Mouse (Mus musculus) neural tube, embryonic 13.5 days (tissue): Measurements from ENCODE around the gene Runx2. TPM values are rescaled to one million over a fixed set of nuclear protein-coding genes. Genes with fewer than 3 reads are reported as not detected.

Experiments
- ATAC-seq: fragments of 200-750 bp; cut with Nextera tagmentation; 2 replicates; pipeline ENCODE4 v1.8.0; 2017; ENCODE audit warnings: low read depth, mild to moderate bottlenecking, moderate TSS enrichment, moderate library complexity
- H3K27ac ChIP-seq: fragments of 300-500 bp; sonication (generic); replicated peaks from 2 replicates; pipeline ENCODE4 v1.5.1; 2015; ENCODE audit warnings: moderate library complexity, mild to moderate bottlenecking, inconsistent platforms
- H3K27me3 ChIP-seq: fragments of 300-500 bp; sonication (generic); 2 replicates; pipeline ENCODE4 v1.6.1; 2015; ENCODE audit warnings: mild to moderate bottlenecking, inconsistent platforms
- H3K36me3 ChIP-seq: fragments of 300-500 bp; sonication (generic); 2 replicates; pipeline ENCODE4 v1.6.1; 2015; ENCODE audit warnings: mild to moderate bottlenecking, inconsistent platforms
- H3K4me1 ChIP-seq: fragments of 300-500 bp; sonication (generic); replicated peaks from 2 replicates; pipeline ENCODE4 v1.6.1; 2015; ENCODE audit warnings: inconsistent platforms
- H3K4me2 ChIP-seq: fragments of 300-500 bp; sonication (generic); 2 replicates; pipeline ENCODE4 v1.6.1; 2015; ENCODE audit warnings: inconsistent platforms, mild to moderate bottlenecking, moderate library complexity
- H3K4me3 ChIP-seq: fragments of 300-500 bp; sonication (generic); 2 replicates; pipeline ENCODE4 v1.5.1; 2015; ENCODE audit warnings: mild to moderate bottlenecking, inconsistent platforms
- H3K9ac ChIP-seq: fragments of 300-500 bp; sonication (generic); 2 replicates; pipeline ENCODE4 v1.6.1; 2015; ENCODE audit warnings: moderate library complexity, mild to moderate bottlenecking, inconsistent platforms
- H3K9me3 ChIP-seq: fragments of 300-500 bp; sonication (generic); 2 replicates; pipeline ENCODE4 v1.6.1; 2016; ENCODE audit warnings: inconsistent platforms
- WGBS: fragments of 180-500 bp; shearing (Covaris S2); methylation state at CpG from one replicate; pipeline ENCODE4 v1.1.7; 2015; 5-methylcytosine and 5-hydroxymethylcytosine counted together
- polyA plus RNA-seq: library from polyadenylated mRNA; unstranded; fragments of >200 nt; fragmentation: Nextera tagmentation; extraction: Ambion mirVana; gene quantifications from 2 replicates; pipeline ENCODE4 v1.2.1, GENCODE M21; 2015

The Runx2 gene
- polyA plus RNA-seq, result 0.59 and 2.3 TPM in 2 replicates

DNA sequence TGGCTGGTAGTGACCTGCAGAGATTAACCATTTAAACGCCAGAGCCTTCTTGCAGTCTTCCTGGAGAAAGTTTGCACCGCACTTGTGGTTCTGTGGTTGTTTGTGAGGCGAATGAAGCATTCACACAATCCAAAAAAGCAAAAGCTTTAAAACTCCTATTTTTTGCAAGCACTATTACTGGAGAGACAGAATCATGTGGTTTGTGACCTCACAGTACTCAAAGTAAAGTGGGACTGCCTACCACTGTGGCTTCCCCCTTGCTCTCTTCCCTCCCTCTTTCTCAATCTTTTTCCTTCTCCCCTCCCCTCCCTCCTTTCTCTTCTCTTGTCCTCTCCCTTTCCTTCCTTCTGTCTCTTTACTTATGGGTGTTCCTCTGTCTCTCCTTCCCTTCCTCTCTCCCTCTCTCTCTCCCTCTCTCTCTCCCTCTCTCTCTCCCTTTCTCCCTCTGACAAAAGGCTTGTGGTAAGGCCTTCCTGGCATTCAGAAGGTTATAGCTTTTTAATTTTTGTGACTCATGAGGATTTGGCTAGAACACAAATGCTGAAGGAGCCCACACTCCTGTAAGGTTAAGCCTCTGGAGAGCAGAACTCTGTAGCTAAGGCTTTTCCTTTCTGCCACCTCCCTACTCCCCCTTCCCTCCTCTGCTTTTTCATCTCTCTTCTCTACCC lies at the start of gene Runx2:
TSS of gene Runx2 (minus strand) at position 290 of the 668 bp plus-strand sequence.
- Histone ChIP-seq H3K4me3 (no peak within 1 kb of the TSS), H3K4me1 (0 out of 2 replicates have a peak, but pooled peaks cover 8% of the 10 kb centered on the region), H3K9me3 (no peaks in the 10 kb centered on the region), H3K9ac (no peak within 1 kb of the TSS), H3K27me3 (no peaks in the 10 kb centered on the region), H3K4me2 (no peak within 1 kb of the TSS), H3K36me3 (no peaks in the 10 kb centered on the region), H3K27ac (no peak within 1 kb of the TSS)
- WGBS, result 35% methylated on average over 3 of the region's 3 CpGs
- no peak for ATAC-seq

DNA sequence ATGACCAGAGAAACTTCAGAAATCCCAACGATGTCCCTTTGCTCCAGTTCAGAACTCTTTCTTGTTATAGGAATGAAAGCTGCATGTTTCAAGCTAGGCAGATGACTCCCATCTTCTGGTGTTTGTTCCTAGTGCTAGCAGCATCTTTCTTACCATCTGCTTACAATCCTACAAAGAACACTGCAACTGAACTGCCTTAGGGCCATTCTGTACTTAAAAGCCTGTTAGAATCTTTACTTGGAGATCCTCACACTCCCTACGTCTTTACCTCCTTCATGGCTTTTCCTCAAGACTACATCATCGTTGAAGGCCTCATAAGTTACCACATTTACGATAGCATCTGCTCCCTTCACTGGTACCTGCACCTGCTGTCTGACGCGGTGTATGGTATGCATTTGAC lies 48.6 kb upstream of the Runx2 start:
- no peaks in the 10 kb centered on the region for H3K27me3 ChIP-seq
- H3K27ac ChIP-seq, result no peak overlapping the region
- no peak overlapping the region for H3K4me3 ChIP-seq
- ATAC-seq, result no peak
- H3K9me3 ChIP-seq, result no peaks in the 10 kb centered on the region
- H3K36me3 ChIP-seq, result no peaks in the 10 kb centered on the region
- no peak overlapping the region for H3K9ac ChIP-seq
- no peak overlapping the region for H3K4me2 ChIP-seq
- WGBS, result 92% methylated on average over 6 of the region's 6 CpGs
- no peaks in the 10 kb centered on the region for H3K4me1 ChIP-seq

DNA sequence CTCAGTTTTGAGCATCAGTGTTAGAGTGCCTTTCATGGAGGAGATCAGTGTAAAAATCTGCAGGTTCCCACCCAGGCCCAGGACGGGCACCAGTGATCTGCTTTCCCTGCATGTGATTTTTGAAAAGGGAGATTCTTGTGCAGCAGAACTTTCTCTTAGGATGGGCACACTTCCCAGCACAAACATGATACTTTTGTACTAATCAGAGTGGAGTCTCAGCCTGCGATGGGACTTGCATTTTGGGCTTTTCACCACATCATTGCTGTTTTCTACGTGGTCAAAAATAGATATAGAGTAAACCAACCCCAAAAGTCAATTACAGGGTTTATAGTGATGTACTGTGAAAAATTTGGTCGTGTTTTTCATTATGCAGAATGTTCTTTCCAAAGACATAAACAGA lies 27.6 kb upstream of the Runx2 start:
- H3K36me3 ChIP-seq, result no peaks in the 10 kb centered on the region
- no peaks in the 10 kb centered on the region for H3K9me3 ChIP-seq
- H3K27me3 ChIP-seq, result no peaks in the 10 kb centered on the region
- no peak overlapping the region for H3K9ac ChIP-seq
- H3K4me1 ChIP-seq, result no peaks in the 10 kb centered on the region
- no peak overlapping the region for H3K4me3 ChIP-seq
- no peak overlapping the region for H3K4me2 ChIP-seq
- no peak overlapping the region for H3K27ac ChIP-seq
- ATAC-seq, result no peak
- 89% methylated on average over 4 of the region's 4 CpGs for WGBS

DNA sequence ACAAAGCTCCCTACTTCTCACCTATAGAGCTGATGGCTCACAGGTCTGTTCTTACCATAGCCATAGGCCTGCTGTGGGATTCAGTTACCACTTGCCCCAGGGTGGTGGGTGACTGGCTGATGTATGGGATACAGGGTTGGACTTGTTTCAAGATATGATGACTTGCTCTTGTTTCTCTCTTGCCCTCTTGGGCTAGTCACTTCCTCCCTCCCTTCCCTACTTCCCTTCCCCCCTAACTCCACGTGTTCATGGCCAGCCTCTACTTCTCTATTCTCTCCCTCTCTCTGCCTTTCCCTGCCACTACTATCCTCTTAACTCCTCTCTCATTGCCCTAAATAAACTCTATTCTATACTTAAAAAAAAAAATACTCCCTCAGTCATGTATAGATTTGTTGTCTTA lies 16.6 kb upstream of the Runx2 start:
- no peak overlapping the region for H3K27ac ChIP-seq
- no peak overlapping the region for H3K9ac ChIP-seq
- no peaks in the 10 kb centered on the region for H3K36me3 ChIP-seq
- 78% methylated on average over 1 of the region's 1 CpGs for WGBS
- no peak for ATAC-seq
- no peak overlapping the region for H3K4me2 ChIP-seq
- no peak overlapping the region for H3K4me3 ChIP-seq
- no peaks in the 10 kb centered on the region for H3K27me3 ChIP-seq
- H3K9me3 ChIP-seq, result no peaks in the 10 kb centered on the region
- H3K4me1 ChIP-seq, result no peaks in the 10 kb centered on the region

DNA sequence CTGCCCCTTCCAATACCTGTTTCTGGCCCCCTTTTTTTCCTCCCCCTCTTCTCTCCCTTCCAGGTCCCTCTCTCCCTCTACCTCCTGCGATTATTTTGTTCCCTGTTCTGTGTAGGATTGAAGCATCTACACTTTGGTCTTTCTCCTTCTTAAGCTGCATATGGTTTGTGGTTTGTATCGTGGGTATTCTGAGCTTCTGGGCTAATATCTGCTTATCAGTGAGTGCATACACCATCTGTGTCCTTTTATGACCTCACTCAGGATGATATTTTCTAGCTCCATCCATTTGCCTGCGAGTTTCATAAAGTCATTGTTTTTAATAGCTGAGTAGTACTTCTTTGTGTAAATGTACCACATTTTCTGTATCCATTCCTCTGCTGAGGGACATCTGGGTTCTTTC lies 15.0 kb upstream of the Runx2 start:
- WGBS, result 92% methylated on average over 3 of the region's 3 CpGs
- H3K9me3 ChIP-seq, result no peaks in the 10 kb centered on the region
- H3K9ac ChIP-seq, result no peak overlapping the region
- no peak overlapping the region for H3K27ac ChIP-seq
- no peak overlapping the region for H3K4me3 ChIP-seq
- no peaks in the 10 kb centered on the region for H3K36me3 ChIP-seq
- no peaks in the 10 kb centered on the region for H3K27me3 ChIP-seq
- no peaks in the 10 kb centered on the region for H3K4me1 ChIP-seq
- ATAC-seq, result no peak
- no peak overlapping the region for H3K4me2 ChIP-seq

DNA sequence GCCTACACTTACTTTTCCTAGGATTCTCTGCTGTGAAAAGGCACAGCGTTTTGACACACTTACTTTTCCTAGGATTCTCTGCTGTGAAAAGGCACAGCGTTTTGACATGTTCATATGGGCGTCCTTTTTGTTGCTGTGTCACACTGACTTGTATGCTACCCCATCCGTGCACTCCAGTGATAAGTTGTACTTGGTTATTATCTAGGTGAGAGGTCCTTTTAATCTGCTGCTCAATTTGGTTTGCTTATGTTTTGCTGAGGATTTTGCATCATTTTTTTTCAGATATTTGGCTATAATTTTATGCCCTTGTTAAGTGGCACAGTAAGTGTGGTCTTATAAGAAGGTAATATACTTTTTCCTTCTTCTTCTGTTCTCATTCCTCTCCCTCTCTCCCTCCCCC lies 13.4 kb upstream of the Runx2 start:
- Histone ChIP-seq H3K4me1 (no peaks in the 10 kb centered on the region), H3K27me3 (no peaks in the 10 kb centered on the region), H3K4me2 (no peak overlapping the region), H3K9me3 (no peaks in the 10 kb centered on the region), H3K36me3 (no peaks in the 10 kb centered on the region), H3K4me3 (no peak overlapping the region), H3K9ac (no peak overlapping the region), H3K27ac (no peak overlapping the region)
- WGBS, result 87% methylated on average over 4 of the region's 4 CpGs
- no peak for ATAC-seq

DNA sequence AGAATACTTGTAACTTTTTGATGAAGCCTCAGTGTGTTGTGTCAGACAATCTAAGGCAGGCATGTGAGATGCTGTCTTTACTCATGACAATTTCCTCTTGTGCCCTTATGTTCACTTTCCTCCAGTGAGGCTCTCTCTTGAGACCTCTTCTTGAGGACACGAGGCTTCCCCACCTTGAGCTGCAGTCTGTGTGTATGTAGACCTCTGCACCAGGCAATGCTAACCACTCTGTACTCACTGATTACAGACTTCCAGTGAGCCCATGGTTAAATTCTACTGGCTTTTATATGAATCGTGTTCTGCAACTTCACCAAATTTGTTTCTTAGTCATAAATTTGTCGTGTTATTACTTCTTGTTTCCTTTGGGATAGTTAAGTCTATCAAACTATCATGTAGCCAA lies 12.5 kb upstream of the Runx2 start:
- no peak overlapping the region for H3K9ac ChIP-seq
- no peak overlapping the region for H3K4me3 ChIP-seq
- no peaks in the 10 kb centered on the region for H3K36me3 ChIP-seq
- H3K27ac ChIP-seq, result no peak overlapping the region
- no peak overlapping the region for H3K4me2 ChIP-seq
- no peaks in the 10 kb centered on the region for H3K27me3 ChIP-seq
- ATAC-seq, result no peak
- no peaks in the 10 kb centered on the region for H3K9me3 ChIP-seq
- no peaks in the 10 kb centered on the region for H3K4me1 ChIP-seq
- 83% methylated on average over 3 of the region's 3 CpGs for WGBS

DNA sequence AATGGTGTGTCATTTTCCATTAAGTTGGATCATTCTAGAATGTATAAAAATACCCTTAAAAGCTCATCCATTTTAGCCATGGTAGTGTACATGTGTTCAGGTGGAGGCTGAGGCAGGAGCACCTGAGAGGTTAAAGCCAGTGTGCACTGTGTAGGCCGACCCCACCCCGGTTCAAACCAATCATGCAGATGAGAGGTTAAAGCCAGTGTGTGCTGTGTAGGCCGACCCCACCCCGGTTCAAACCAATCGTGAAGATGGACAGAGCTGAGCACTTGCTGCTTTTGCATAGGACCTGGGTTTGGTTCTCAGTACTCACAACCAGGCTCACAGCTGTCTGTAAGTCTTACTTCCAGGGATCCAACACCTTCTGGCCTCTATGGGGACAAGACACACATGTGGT lies 7.3 kb upstream of the Runx2 start:
- Histone ChIP-seq H3K27me3 (no peaks in the 10 kb centered on the region), H3K4me3 (no peak overlapping the region), H3K9me3 (no peaks in the 10 kb centered on the region), H3K27ac (no peak overlapping the region), H3K9ac (no peak overlapping the region), H3K4me2 (no peak overlapping the region), H3K4me1 (no peaks in the 10 kb centered on the region), H3K36me3 (no peaks in the 10 kb centered on the region)
- no peak for ATAC-seq
- WGBS, result 93% methylated on average over 5 of the region's 5 CpGs

DNA sequence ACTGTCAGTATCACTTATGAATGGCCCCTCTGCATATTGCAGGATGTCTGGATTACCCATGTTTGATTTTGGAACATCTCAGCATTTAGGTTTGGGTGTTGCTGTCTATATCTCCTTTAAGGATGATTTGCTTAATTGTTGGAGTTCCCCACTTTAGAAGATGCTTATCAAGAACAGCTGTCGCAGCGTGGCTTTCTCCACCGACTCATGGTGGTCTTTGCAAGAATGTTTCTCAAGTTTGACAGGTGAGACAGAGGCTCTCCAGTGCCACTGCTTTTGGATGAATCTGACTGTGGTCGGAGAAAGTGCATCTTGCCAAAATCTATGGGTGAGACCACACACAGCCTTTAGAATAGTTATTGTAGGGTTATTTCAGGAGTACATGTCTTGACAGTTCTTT lies 5.2 kb upstream of the Runx2 start:
- no peak overlapping the region for H3K4me2 ChIP-seq
- no peaks in the 10 kb centered on the region for H3K36me3 ChIP-seq
- ATAC-seq, result no peak
- no peaks in the 10 kb centered on the region for H3K27me3 ChIP-seq
- H3K4me3 ChIP-seq, result no peak overlapping the region
- no peaks in the 10 kb centered on the region for H3K9me3 ChIP-seq
- 83% methylated on average over 4 of the region's 4 CpGs for WGBS
- H3K27ac ChIP-seq, result no peak overlapping the region
- no peak overlapping the region for H3K9ac ChIP-seq
- 0 out of 2 replicates have a peak, but pooled peaks cover 5% of the 10 kb centered on the region for H3K4me1 ChIP-seq

DNA sequence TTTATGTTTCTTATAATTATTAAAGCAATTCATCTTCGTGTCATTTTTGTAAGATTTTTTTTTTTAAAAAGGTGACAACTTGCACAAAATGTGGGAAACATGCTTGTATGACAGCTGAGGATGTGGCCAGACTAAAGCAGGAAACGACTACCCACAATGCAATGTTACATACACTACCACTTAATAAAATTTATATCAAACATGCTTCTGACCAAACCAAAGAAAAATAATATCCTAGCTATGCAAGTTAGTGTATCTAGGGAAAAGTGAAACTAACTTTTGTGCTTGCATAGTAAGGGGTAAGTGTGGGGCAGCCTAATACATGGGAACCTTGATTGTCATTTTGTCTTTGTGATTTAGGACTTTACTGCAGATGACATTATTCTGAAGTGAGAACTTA lies 4.2 kb upstream of the Runx2 start:
- H3K4me3 ChIP-seq, result no peak overlapping the region
- ATAC-seq, result no peak
- WGBS, result 93% methylated on average over 2 of the region's 2 CpGs
- no peaks in the 10 kb centered on the region for H3K9me3 ChIP-seq
- H3K9ac ChIP-seq, result no peak overlapping the region
- 0 out of 2 replicates have a peak, but pooled peaks cover 8% of the 10 kb centered on the region for H3K4me1 ChIP-seq
- H3K27me3 ChIP-seq, result no peaks in the 10 kb centered on the region
- H3K4me2 ChIP-seq, result no peak overlapping the region
- H3K27ac ChIP-seq, result no peak overlapping the region
- H3K36me3 ChIP-seq, result no peaks in the 10 kb centered on the region

DNA sequence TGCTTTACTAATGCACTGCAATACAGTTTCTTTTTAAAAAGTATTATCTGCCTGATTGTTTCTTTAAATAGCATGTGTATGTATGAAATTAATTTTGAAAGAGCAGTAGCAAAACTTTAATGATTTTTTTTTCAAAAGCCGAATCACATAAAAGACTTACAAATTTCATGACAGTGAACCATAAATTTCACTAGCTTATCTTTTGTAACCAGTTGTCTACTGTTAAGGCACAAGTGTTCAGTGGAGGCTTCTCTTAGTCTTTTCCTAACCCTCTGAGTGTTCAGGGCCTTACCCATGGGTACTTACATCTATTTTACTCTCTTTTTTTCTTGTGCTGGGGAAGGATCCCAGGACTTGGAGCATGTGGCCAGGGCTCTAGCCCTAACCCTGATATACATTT lies 7.6 kb downstream of the Runx2 start:
- no peak for ATAC-seq
- Histone ChIP-seq H3K27me3 (no peaks in the 10 kb centered on the region), H3K27ac (no peak overlapping the region), H3K9me3 (no peaks in the 10 kb centered on the region), H3K4me2 (no peak overlapping the region), H3K4me3 (no peak overlapping the region), H3K36me3 (no peaks in the 10 kb centered on the region), H3K9ac (no peak overlapping the region), H3K4me1 (no peaks in the 10 kb centered on the region)
- WGBS, result 70% methylated on average over 1 of the region's 1 CpGs

DNA sequence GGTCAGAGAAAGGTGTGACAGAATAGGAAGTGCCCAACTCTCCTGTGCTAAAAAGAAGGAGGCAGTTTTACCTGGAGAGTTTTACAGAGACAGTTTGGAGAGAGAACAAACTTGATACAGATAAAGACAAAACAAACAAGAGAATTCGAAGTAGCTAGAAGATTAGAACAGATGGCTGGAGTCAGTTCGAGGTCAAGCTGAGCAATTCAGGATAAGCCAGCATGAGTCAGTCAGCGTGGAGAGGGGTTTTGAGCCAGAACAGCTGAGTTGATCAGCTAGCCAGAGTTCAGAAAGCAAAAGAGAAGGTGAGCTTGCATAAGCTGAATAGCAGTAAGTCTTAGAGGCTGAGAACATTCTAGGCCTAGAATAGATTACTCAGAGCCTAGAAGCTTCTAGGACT lies 17.3 kb downstream of the Runx2 start:
- no peak for ATAC-seq
- WGBS, result 63% methylated on average over 3 of the region's 3 CpGs

DNA sequence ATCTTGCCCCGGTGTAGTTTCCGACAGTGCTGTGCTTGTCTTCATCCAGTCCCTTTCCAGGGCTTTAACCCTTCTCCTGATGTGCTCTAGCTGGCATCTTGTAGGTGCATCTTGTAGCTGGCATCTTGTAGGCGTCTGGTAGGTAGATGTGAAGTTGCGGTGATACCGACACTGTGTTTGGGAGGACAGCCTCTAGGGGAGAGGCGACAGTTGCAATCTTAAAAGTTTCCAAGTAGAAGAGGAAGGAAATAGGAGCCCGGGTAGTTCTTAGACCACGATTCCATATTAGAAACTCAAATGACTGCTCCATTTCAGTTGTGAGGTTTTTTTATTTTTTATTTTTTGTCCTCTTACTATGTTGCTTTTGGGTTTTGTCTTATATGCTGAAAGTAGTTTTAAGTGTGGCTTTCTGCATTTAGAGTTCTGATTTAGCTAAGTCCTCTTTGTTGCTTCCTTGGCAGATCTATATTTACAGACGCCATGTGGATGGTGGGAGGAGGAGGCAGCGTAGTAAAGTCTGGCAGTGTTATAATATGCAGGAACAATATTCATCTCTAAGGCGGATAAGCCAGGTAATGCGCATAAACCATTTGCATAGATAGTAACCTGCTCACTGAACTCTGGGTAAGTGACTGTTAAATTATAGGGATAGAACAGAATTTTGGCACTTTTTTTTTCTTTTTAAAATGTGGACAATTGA lies 22.2 kb downstream of the Runx2 start:
- Histone ChIP-seq H3K9me3 (no peaks in the 10 kb centered on the region), H3K9ac (no peak overlapping the region), H3K4me3 (no peak overlapping the region), H3K36me3 (peaks cover 10% of the 10 kb centered on the region), H3K4me2 (no peak overlapping the region), H3K27ac (no peak overlapping the region), H3K4me1 (no peaks in the 10 kb centered on the region), H3K27me3 (no peaks in the 10 kb centered on the region)
- WGBS, result 92% methylated on average over 12 of the region's 12 CpGs
- no peak for ATAC-seq

More for the DNA sequence above, 17.3 kb downstream of the Runx2 start:
- H3K4me2 ChIP-seq, result no peak overlapping the region
- H3K4me3 ChIP-seq, result no peak overlapping the region
- 0 out of 2 replicates have a peak, but pooled peaks cover 4% of the 10 kb centered on the region for H3K36me3 ChIP-seq
- no peak overlapping the region for H3K27ac ChIP-seq
- no peaks in the 10 kb centered on the region for H3K27me3 ChIP-seq
- no peaks in the 10 kb centered on the region for H3K9me3 ChIP-seq
- H3K9ac ChIP-seq, result no peak overlapping the region
- H3K4me1 ChIP-seq, result no peaks in the 10 kb centered on the region
